Mouse (Mus musculus) 416B (cell line): ENCODE results near the gene Hacd4.

Source experiments
- DNase-seq: peaks from one replicate; pipeline ENCODE4 v3.0.0; 2011; ENCODE audit warnings: low read depth

Gene Hacd4

GRCm38 (mm10) chr4:88438326-88438989, at the start of gene Hacd4:
Gene Hacd4, minus strand, starts transcription at chr4:88438928.
- no peak for DNase-seq

- no peak for DNase-seq
Observed at GRCm38 (mm10) chr4:88488107-88488506, 49.4 kb upstream of the Hacd4 start.

GRCm38 (mm10) chr4:88480130-88480529, 41.4 kb upstream of the Hacd4 start:
- no peak for DNase-seq

GRCm38 (mm10) chr4:88478809-88479186, 40.1 kb upstream of the Hacd4 start:
- no peak for DNase-seq

GRCm38 (mm10) chr4:88478177-88478808, 39.6 kb upstream of the Hacd4 start:
- no peak for DNase-seq

GRCm38 (mm10) chr4:88476511-88477210, 37.9 kb upstream of the Hacd4 start:
- peak; percentile 32 for DNase-seq

GRCm38 (mm10) chr4:88476084-88476483, 37.4 kb upstream of the Hacd4 start:
- DNase-seq = no peak

GRCm38 (mm10) chr4:88471528-88471927, 32.8 kb upstream of the Hacd4 start:
- no peak for DNase-seq

- no peak for DNase-seq
Observed at GRCm38 (mm10) chr4:88464574-88464973, 25.8 kb upstream of the Hacd4 start.

GRCm38 (mm10) chr4:88462981-88463646, 24.4 kb upstream of the Hacd4 start:
- no peak for DNase-seq

- DNase-seq = no peak
Observed at GRCm38 (mm10) chr4:88462501-88462900, 23.8 kb upstream of the Hacd4 start.

GRCm38 (mm10) chr4:88461315-88461714, 22.6 kb upstream of the Hacd4 start:
- no peak for DNase-seq

- peak; percentile 23 for DNase-seq
Observed at GRCm38 (mm10) chr4:88458673-88459072, 19.9 kb upstream of the Hacd4 start.

GRCm38 (mm10) chr4:88458093-88458492, 19.4 kb upstream of the Hacd4 start:
- DNase-seq = peak; percentile 74

- DNase-seq = peak; percentile 76
Observed at GRCm38 (mm10) chr4:88450087-88450765, 11.5 kb upstream of the Hacd4 start.

GRCm38 (mm10) chr4:88448976-88449375, 10.2 kb upstream of the Hacd4 start:
- DNase-seq = peak; percentile 67

GRCm38 (mm10) chr4:88440814-88441213, 2.1 kb upstream of the Hacd4 start:
- DNase-seq = no peak

- peak; percentile 88 for DNase-seq
Observed at GRCm38 (mm10) chr4:88439669-88440123, 968 bp upstream of the Hacd4 start.

GRCm38 (mm10) chr4:88438990-88439329, 232 bp upstream of the Hacd4 start:
- DNase-seq = no peak

- no peak for DNase-seq
Observed at GRCm38 (mm10) chr4:88437917-88438316, 811 bp downstream of the Hacd4 start.

GRCm38 (mm10) chr4:88437166-88437565, 1.6 kb downstream of the Hacd4 start:
- DNase-seq = no peak

GRCm38 (mm10) chr4:88436593-88437165, 2.0 kb downstream of the Hacd4 start:
- DNase-seq = no peak
